Comparison of ENCODE assay signal across 8 mouse cellular contexts in genomic region chr12:112665445-112665844, GRCm38 (mm10). TPM values are rescaled to one million over a fixed set of nuclear protein-coding genes. Genes with fewer than 3 reads are reported as not detected.
DNase-seq lines count a peak whose midpoint lies in the region; ATAC-seq and TF ChIP-seq lines count a peak whose summit lies in the region.

No protein-coding gene starts in this region.

- no peak overlapping the region for H3K4me3 ChIP-seq in hindbrain, embryonic 15.5 days
- H3K4me3 ChIP-seq in left cerebral cortex, adult 2 months, result no peak overlapping the region
- no peak overlapping the region for H3K4me3 ChIP-seq in midbrain, embryonic 13.5 days (replicated peaks)

- H3K4me2 ChIP-seq in hindbrain, embryonic 15.5 days, result peak overlapping the region; percentile 25; the same call in 1 of the 2 replicates
- H3K4me2 ChIP-seq in midbrain, embryonic 13.5 days (replicated peaks), result peak overlapping the region; percentile 35

- intact Hi-C loops in left cerebral cortex, adult 2 months (cut with DNase I), result no loop called here

- H3K4me1 ChIP-seq in hindbrain, embryonic 15.5 days (replicated peaks), result peaks cover 87% of the 10 kb centered on the region
- peaks cover 98% of the 10 kb centered on the region for H3K4me1 ChIP-seq in midbrain, embryonic 13.5 days (replicated peaks)

- DNase-seq in ovary, postnatal 36 days (ENCODE audit: low spot score), result peak; percentile 61
- DNase-seq in ovary, adult 18-20 months (ENCODE audit: low spot score), result no peak
- peak; percentile 78 for DNase-seq in left cerebral cortex, adult 2 months (ENCODE audit: extremely low spot score in 1 of 2, low spot score in 2 of 2)

- peak overlapping the region; percentile 80 for H3K27ac ChIP-seq in hindbrain, embryonic 15.5 days (replicated peaks)
- H3K27ac ChIP-seq in left cerebral cortex, adult 2 months, result peak overlapping the region; percentile 66
- peak overlapping the region; percentile 94 for H3K27ac ChIP-seq in midbrain, embryonic 13.5 days

- peak; percentile 33 for ATAC-seq in frontal cortex, adult (ENCODE audit: low TSS enrichment)
- peak; percentile 13; the same call in 1 of the 2 replicates for ATAC-seq in hindbrain, embryonic 15.5 days (ENCODE audit: low FRiP score, low read depth)
- peak; percentile 28 for ATAC-seq in midbrain, embryonic 13.5 days
- no peak for ATAC-seq in megakaryocyte-erythroid progenitor cell, adult 5-6 weeks (replicated peaks; ENCODE audit: low FRiP score, low TSS enrichment, poor library complexity, severe bottlenecking)
- ATAC-seq in megakaryocyte, adult 5-6 weeks (ENCODE audit: poor library complexity, severe bottlenecking), result no peak

- 0 out of 2 replicates have a peak overlapping the region, but pooled peaks have one; percentile 24 for H3K9ac ChIP-seq in hindbrain, embryonic 15.5 days
- peak overlapping the region; percentile 48 for H3K9ac ChIP-seq in midbrain, embryonic 13.5 days (replicated peaks)

- TF ChIP-seq CTCF in left cerebral cortex, adult 2 months (IDR thresholded peaks at IDR 0.05), result no peak

- H3K9me3 ChIP-seq in hindbrain, embryonic 15.5 days, result no peaks in the 10 kb centered on the region
- H3K9me3 ChIP-seq in midbrain, embryonic 13.5 days, result no peaks in the 10 kb centered on the region

- H3K36me3 ChIP-seq in hindbrain, embryonic 15.5 days, result peaks cover 17% of the 10 kb centered on the region
- peaks cover 74% of the 10 kb centered on the region for H3K36me3 ChIP-seq in midbrain, embryonic 13.5 days

- 13% methylated on average over 18 of the region's 18 CpGs for WGBS in hindbrain, embryonic 15.5 days
- WGBS in midbrain, embryonic 13.5 days, result 41% methylated on average over 18 of the region's 18 CpGs

- H3K27me3 ChIP-seq in hindbrain, embryonic 15.5 days, result no peaks in the 10 kb centered on the region
- no peaks in the 10 kb centered on the region for H3K27me3 ChIP-seq in midbrain, embryonic 13.5 days

RNA-seq across cellular contexts. Expression of gene Akt1, which starts 9.2 kb away (rescaled TPM):
- 150 and 159 TPM in 2 replicates for polyA plus RNA-seq in hindbrain, embryonic 15.5 days (2015; fragmentation: Nextera tagmentation; extraction: Ambion mirVana)
- 100 to 1,000 TPM; 144 to 157 TPM for total RNA-seq in left cerebral cortex, adult 2 months (2021)
- polyA plus RNA-seq in midbrain, embryonic 13.5 days (2015; fragmentation: Nextera tagmentation; extraction: Ambion mirVana), result 55.9 and 61.1 TPM in 2 replicates
- total RNA-seq in megakaryocyte-erythroid progenitor cell, adult 5-6 weeks (2014; fragmentation: Nextera tagmentation), result 101 and 119 TPM in 2 replicates
- total RNA-seq in megakaryocyte-erythroid progenitor cell, adult 5-6 weeks (2017), result 42.9 and 71.8 TPM in 2 replicates
- total RNA-seq in megakaryocyte, adult 5-6 weeks (2015), result 112 and 121 TPM in 2 replicates
- 112 and 118 TPM in 2 replicates for total RNA-seq in megakaryocyte, adult 5-6 weeks (2017)

RNA-seq across cellular contexts. Expression of gene Zbtb42, which starts 13.2 kb away (rescaled TPM):
- polyA plus RNA-seq in hindbrain, embryonic 15.5 days (2015; fragmentation: Nextera tagmentation; extraction: Ambion mirVana), result 2.3 and 4.2 TPM in 2 replicates
- total RNA-seq in left cerebral cortex, adult 2 months (2021), result 1 to 10 TPM; 1.1 to 1.2 TPM
- 2.8 and 3.3 TPM in 2 replicates for polyA plus RNA-seq in midbrain, embryonic 13.5 days (2015; fragmentation: Nextera tagmentation; extraction: Ambion mirVana)
- total RNA-seq in megakaryocyte-erythroid progenitor cell, adult 5-6 weeks (2014; fragmentation: Nextera tagmentation), result 0.33 and 0.67 TPM in 2 replicates
- 0.11 and 6.8 TPM in 2 replicates for total RNA-seq in megakaryocyte-erythroid progenitor cell, adult 5-6 weeks (2017)
- total RNA-seq in megakaryocyte, adult 5-6 weeks (2015), result 6.4 and 9.0 TPM in 2 replicates
- 3.9 and 4.7 TPM in 2 replicates for total RNA-seq in megakaryocyte, adult 5-6 weeks (2017)

RNA-seq across cellular contexts. Expression of gene Siva1, which starts 21.0 kb away (rescaled TPM):
- 55.6 and 61.2 TPM in 2 replicates for polyA plus RNA-seq in hindbrain, embryonic 15.5 days (2015; fragmentation: Nextera tagmentation; extraction: Ambion mirVana)
- 10 to 100 TPM; 19.7 to 21.5 TPM for total RNA-seq in left cerebral cortex, adult 2 months (2021)
- polyA plus RNA-seq in midbrain, embryonic 13.5 days (2015; fragmentation: Nextera tagmentation; extraction: Ambion mirVana), result 83.0 and 96.5 TPM in 2 replicates
- total RNA-seq in megakaryocyte-erythroid progenitor cell, adult 5-6 weeks (2014; fragmentation: Nextera tagmentation), result 168 and 170 TPM in 2 replicates
- 169 and 202 TPM in 2 replicates for total RNA-seq in megakaryocyte-erythroid progenitor cell, adult 5-6 weeks (2017)
- total RNA-seq in megakaryocyte, adult 5-6 weeks (2015), result 116 and 130 TPM in 2 replicates
- total RNA-seq in megakaryocyte, adult 5-6 weeks (2017), result 122 and 162 TPM in 2 replicates

RNA-seq across cellular contexts. Expression of gene Adssl1, which starts 45.6 kb away (rescaled TPM):
- 5.8 and 6.3 TPM in 2 replicates for polyA plus RNA-seq in hindbrain, embryonic 15.5 days (2015; fragmentation: Nextera tagmentation; extraction: Ambion mirVana)
- 10 to 100 TPM; 16.2 to 16.5 TPM for total RNA-seq in left cerebral cortex, adult 2 months (2021)
- polyA plus RNA-seq in midbrain, embryonic 13.5 days (2015; fragmentation: Nextera tagmentation; extraction: Ambion mirVana), result 1.1 and 1.5 TPM in 2 replicates
- total RNA-seq in megakaryocyte-erythroid progenitor cell, adult 5-6 weeks (2014; fragmentation: Nextera tagmentation), result 3.7 and 6.2 TPM in 2 replicates
- total RNA-seq in megakaryocyte-erythroid progenitor cell, adult 5-6 weeks (2017), result 5.0 and 5.8 TPM in 2 replicates
- total RNA-seq in megakaryocyte, adult 5-6 weeks (2015), result 73.5 and 82.1 TPM in 2 replicates
- 72.3 and 74.9 TPM in 2 replicates for total RNA-seq in megakaryocyte, adult 5-6 weeks (2017)

RNA-seq across cellular contexts. Expression of gene Cep170b, which starts 54.8 kb away (rescaled TPM):
- 45.7 and 48.8 TPM in 2 replicates for polyA plus RNA-seq in hindbrain, embryonic 15.5 days (2015; fragmentation: Nextera tagmentation; extraction: Ambion mirVana)
- 100 to 1,000 TPM; 280 to 294 TPM for total RNA-seq in left cerebral cortex, adult 2 months (2021)
- 20.2 and 22.0 TPM in 2 replicates for polyA plus RNA-seq in midbrain, embryonic 13.5 days (2015; fragmentation: Nextera tagmentation; extraction: Ambion mirVana)
- 0.07 and 2.0 TPM in 2 replicates for total RNA-seq in megakaryocyte-erythroid progenitor cell, adult 5-6 weeks (2014; fragmentation: Nextera tagmentation)
- total RNA-seq in megakaryocyte-erythroid progenitor cell, adult 5-6 weeks (2017), result 0.11 and 20.5 TPM in 2 replicates
- 0.41 and 1.2 TPM in 2 replicates for total RNA-seq in megakaryocyte, adult 5-6 weeks (2015)
- total RNA-seq in megakaryocyte, adult 5-6 weeks (2017), result 0.20 and 0.22 TPM in 2 replicates

Comparison
In these comparisons a context has a peak if more than half of its experiments do, and no peak if none do; other contexts are left out.
1. ATAC-seq: peak in frontal cortex, adult (single experiment), hindbrain, embryonic 15.5 days (single experiment) and midbrain, embryonic 13.5 days (single experiment); none in megakaryocyte-erythroid progenitor cell, adult 5-6 weeks (single experiment) and megakaryocyte, adult 5-6 weeks (single experiment).
2. RNA of gene Siva1, which starts 21.0 kb away (total RNA-seq): 168 to 202 TPM in megakaryocyte-erythroid progenitor cell, adult 5-6 weeks and 116 to 162 TPM in megakaryocyte, adult 5-6 weeks; 19.7 to 21.5 TPM in left cerebral cortex, adult 2 months; every median in the first group is over 4 times any median in the second.
3. Peak in every context shown above with its lines, with median percentiles within 50 percentile points of each other: H3K27ac ChIP-seq.